ENCODE assay signal across 8 mouse cellular contexts in genomic region chr7:45568601-45569473, GRCm38 (mm10). TPM values are rescaled to one million over a fixed set of nuclear protein-coding genes. Genes with fewer than 3 reads are reported as not detected.
DNase-seq lines count a peak whose midpoint lies in the region; ATAC-seq lines count a peak whose summit lies in the region.

No protein-coding gene starts in this region.

- H3K36me3 ChIP-seq in lung, embryonic 15.5 days, result no peaks in the 10 kb centered on the region
- H3K36me3 ChIP-seq in embryonic facial prominence, embryonic 11.5 days (replicated peaks; ENCODE audit: control insufficient read depth, insufficient read depth, low read depth, low read length), result no peaks in the 10 kb centered on the region
- no peaks in the 10 kb centered on the region for H3K36me3 ChIP-seq in limb, embryonic 11.5 days (ENCODE audit: control insufficient read depth, insufficient read depth, low read length)
- no peaks in the 10 kb centered on the region for H3K36me3 ChIP-seq in neural tube, embryonic 14.5 days (ENCODE audit: control insufficient read depth, insufficient read depth, low read length)

- 75% methylated on average over 10 of the region's 10 CpGs for WGBS in lung, embryonic 15.5 days
- 82% methylated on average over 10 of the region's 10 CpGs for WGBS in embryonic facial prominence, embryonic 11.5 days
- WGBS in limb, embryonic 11.5 days, result 84% methylated on average over 10 of the region's 10 CpGs
- WGBS in neural tube, embryonic 14.5 days, result 82% methylated on average over 10 of the region's 10 CpGs

- H3K9ac ChIP-seq in lung, embryonic 15.5 days, result no peak overlapping the region; the same call in 1 of the 2 replicates
- peak overlapping the region; percentile 33; the same call in 1 of the 2 replicates for H3K9ac ChIP-seq in embryonic facial prominence, embryonic 11.5 days (replicated peaks; ENCODE audit: low read length)
- H3K9ac ChIP-seq in limb, embryonic 11.5 days (ENCODE audit: low read length), result no peak overlapping the region
- H3K9ac ChIP-seq in neural tube, embryonic 14.5 days (replicated peaks; ENCODE audit: low read depth, low read length), result no peak overlapping the region

- no peak for DNase-seq in lung, adult 18-20 months
- no peak for DNase-seq in embryonic facial prominence, embryonic 11.5 days (ENCODE audit: low spot score)
- DNase-seq in limb, embryonic 11.5 days (ENCODE audit: low spot score), result no peak
- no peak for DNase-seq in left cerebral cortex, adult 9 months (ENCODE audit: low spot score in 2 of 2)
- no peak for DNase-seq in right cerebral cortex, postnatal 25 days
- no peak for DNase-seq in layer of hippocampus, postnatal 14 days (ENCODE audit: low spot score in 2 of 2)

- H3K4me1 ChIP-seq in lung, embryonic 15.5 days, result peaks cover 29% of the 10 kb centered on the region
- H3K4me1 ChIP-seq in embryonic facial prominence, embryonic 11.5 days (ENCODE audit: control insufficient read depth, insufficient read depth, low read length), result no peaks in the 10 kb centered on the region; the same call in 1 of the 2 replicates
- peaks cover 18% of the 10 kb centered on the region for H3K4me1 ChIP-seq in limb, embryonic 11.5 days (ENCODE audit: control insufficient read depth, insufficient read depth, low read length)
- H3K4me1 ChIP-seq in neural tube, embryonic 14.5 days (ENCODE audit: control insufficient read depth, insufficient read depth, low read length), result peaks cover 5% of the 10 kb centered on the region; the same call in 1 of the 2 replicates

- H3K4me3 ChIP-seq in lung, embryonic 15.5 days, result peak overlapping the region; percentile 38
- H3K4me3 ChIP-seq in embryonic facial prominence, embryonic 11.5 days (ENCODE audit: low read depth, low read length), result peak overlapping the region; percentile 31
- no peak overlapping the region for H3K4me3 ChIP-seq in limb, embryonic 11.5 days (ENCODE audit: low read depth, low read length)
- peak overlapping the region; percentile 40; the same call in 1 of the 2 replicates for H3K4me3 ChIP-seq in neural tube, embryonic 14.5 days (ENCODE audit: low read depth, low read length)

- no peaks in the 10 kb centered on the region for H3K27me3 ChIP-seq in lung, embryonic 15.5 days
- H3K27me3 ChIP-seq in embryonic facial prominence, embryonic 11.5 days (ENCODE audit: control insufficient read depth, insufficient read depth, low read length), result no peaks in the 10 kb centered on the region
- H3K27me3 ChIP-seq in limb, embryonic 11.5 days (ENCODE audit: control insufficient read depth, insufficient read depth, low read length), result no peaks in the 10 kb centered on the region
- H3K27me3 ChIP-seq in neural tube, embryonic 14.5 days (ENCODE audit: control insufficient read depth, insufficient read depth, low read length), result no peaks in the 10 kb centered on the region; the same call in 1 of the 2 replicates

- no peaks in the 10 kb centered on the region for H3K9me3 ChIP-seq in lung, embryonic 15.5 days
- H3K9me3 ChIP-seq in embryonic facial prominence, embryonic 11.5 days (replicated peaks; ENCODE audit: control insufficient read depth, low read length), result no peaks in the 10 kb centered on the region
- H3K9me3 ChIP-seq in limb, embryonic 11.5 days (ENCODE audit: control insufficient read depth, low read length), result no peaks in the 10 kb centered on the region
- H3K9me3 ChIP-seq in neural tube, embryonic 14.5 days (ENCODE audit: control insufficient read depth, low read length), result no peaks in the 10 kb centered on the region

- ATAC-seq in lung, embryonic 15.5 days (ENCODE audit: borderline replicate concordance, extremely low read depth, low FRiP score, low TSS enrichment), result peak; percentile 5; the same call in 1 of the 2 replicates
- no peak for ATAC-seq in embryonic facial prominence, embryonic 11.5 days (replicated peaks; ENCODE audit: insufficient number of reproducible peaks, low FRiP score, low TSS enrichment, low read depth)
- peak; percentile 11; the same call in 1 of the 2 replicates for ATAC-seq in limb, embryonic 11.5 days (ENCODE audit: insufficient number of reproducible peaks, low FRiP score, low TSS enrichment, low read depth)
- ATAC-seq in neural tube, embryonic 14.5 days (ENCODE audit: low read depth), result no peak

- H3K27ac ChIP-seq in lung, embryonic 15.5 days, result peak overlapping the region; percentile 95
- H3K27ac ChIP-seq in embryonic facial prominence, embryonic 11.5 days (replicated peaks; ENCODE audit: low read depth, low read length), result peak overlapping the region; percentile 38; the same call in 1 of the 2 replicates
- peak overlapping the region; percentile 38; the same call in 1 of the 2 replicates for H3K27ac ChIP-seq in limb, embryonic 11.5 days (replicated peaks; ENCODE audit: low read depth, low read length)
- peak overlapping the region; percentile 34; the same call in 1 of the 2 replicates for H3K27ac ChIP-seq in neural tube, embryonic 14.5 days (ENCODE audit: low read depth, low read length)

- H3K4me2 ChIP-seq in lung, embryonic 15.5 days, result peak overlapping the region; percentile 76
- H3K4me2 ChIP-seq in embryonic facial prominence, embryonic 11.5 days (ENCODE audit: low read depth, low read length), result peak overlapping the region; percentile 54
- peak overlapping the region; percentile 80; the same call in 1 of the 2 replicates for H3K4me2 ChIP-seq in limb, embryonic 11.5 days (ENCODE audit: low read depth, severe bottlenecking)
- peak overlapping the region; percentile 72 for H3K4me2 ChIP-seq in neural tube, embryonic 14.5 days (ENCODE audit: low read depth, low read length)

RNA-seq across cellular contexts. Expression of gene Bcat2, which starts 1.1 kb away (rescaled TPM):
- 57.7 and 62.5 TPM in 2 replicates for polyA plus RNA-seq in lung, embryonic 15.5 days (2015; fragmentation: Nextera tagmentation; extraction: Ambion mirVana)
- polyA plus RNA-seq in embryonic facial prominence, embryonic 11.5 days (2014; fragmentation: Nextera tagmentation; extraction: Ambion mirVana), result 47.0 and 47.3 TPM in 2 replicates
- 50.7 and 54.2 TPM in 2 replicates for polyA plus RNA-seq in limb, embryonic 11.5 days (2014; fragmentation: Nextera tagmentation; extraction: Ambion mirVana)
- 15.8 and 19.2 TPM in 2 replicates for polyA plus RNA-seq in neural tube, embryonic 14.5 days (2014; fragmentation: Nextera tagmentation; extraction: Ambion mirVana)
- 10 to 100 TPM; 21.4 to 27.2 TPM for total RNA-seq in layer of hippocampus, postnatal 14 days (2021)

RNA-seq across cellular contexts. Expression of gene Hsd17b14, which starts 14.1 kb away (rescaled TPM):
- polyA plus RNA-seq in lung, embryonic 15.5 days (2015; fragmentation: Nextera tagmentation; extraction: Ambion mirVana), result 1.5 and 1.7 TPM in 2 replicates
- polyA plus RNA-seq in embryonic facial prominence, embryonic 11.5 days (2014; fragmentation: Nextera tagmentation; extraction: Ambion mirVana), result 0.53 and 0.68 TPM in 2 replicates
- 0.58 and 1.0 TPM in 2 replicates for polyA plus RNA-seq in limb, embryonic 11.5 days (2014; fragmentation: Nextera tagmentation; extraction: Ambion mirVana)
- polyA plus RNA-seq in neural tube, embryonic 14.5 days (2014; fragmentation: Nextera tagmentation; extraction: Ambion mirVana), result 0.40 and 0.60 TPM in 2 replicates
- not detected for total RNA-seq in layer of hippocampus, postnatal 14 days (2021)

RNA-seq across cellular contexts. Expression of gene Plekha4, which starts 42.7 kb away (rescaled TPM):
- 2.2 and 3.3 TPM in 2 replicates for polyA plus RNA-seq in lung, embryonic 15.5 days (2015; fragmentation: Nextera tagmentation; extraction: Ambion mirVana)
- 0.62 and 1.3 TPM in 2 replicates for polyA plus RNA-seq in embryonic facial prominence, embryonic 11.5 days (2014; fragmentation: Nextera tagmentation; extraction: Ambion mirVana)
- 0.52 and 0.64 TPM in 2 replicates for polyA plus RNA-seq in limb, embryonic 11.5 days (2014; fragmentation: Nextera tagmentation; extraction: Ambion mirVana)
- polyA plus RNA-seq in neural tube, embryonic 14.5 days (2014; fragmentation: Nextera tagmentation; extraction: Ambion mirVana), result 0.54 and 3.2 TPM in 2 replicates
- total RNA-seq in layer of hippocampus, postnatal 14 days (2021), result 1 to 10 TPM in 1 of 2 experiments, under 1 TPM in 1; 0.83 to 1.5 TPM

RNA-seq across cellular contexts. Expression of gene Ppp1r15a, which starts 42.8 kb away (rescaled TPM):
- 21.9 and 22.9 TPM in 2 replicates for polyA plus RNA-seq in lung, embryonic 15.5 days (2015; fragmentation: Nextera tagmentation; extraction: Ambion mirVana)
- 19.8 and 20.3 TPM in 2 replicates for polyA plus RNA-seq in embryonic facial prominence, embryonic 11.5 days (2014; fragmentation: Nextera tagmentation; extraction: Ambion mirVana)
- 19.5 and 21.9 TPM in 2 replicates for polyA plus RNA-seq in limb, embryonic 11.5 days (2014; fragmentation: Nextera tagmentation; extraction: Ambion mirVana)
- 14.0 and 14.2 TPM in 2 replicates for polyA plus RNA-seq in neural tube, embryonic 14.5 days (2014; fragmentation: Nextera tagmentation; extraction: Ambion mirVana)
- total RNA-seq in layer of hippocampus, postnatal 14 days (2021), result 10 to 100 TPM; 27.8 to 29.5 TPM

RNA-seq across cellular contexts. Expression of gene Fgf21, which starts 46.5 kb away (rescaled TPM):
- 0.42 TPM in 1 of 2 replicates, not detected in the other for polyA plus RNA-seq in lung, embryonic 15.5 days (2015; fragmentation: Nextera tagmentation; extraction: Ambion mirVana)
- polyA plus RNA-seq in embryonic facial prominence, embryonic 11.5 days (2014; fragmentation: Nextera tagmentation; extraction: Ambion mirVana), result 0.22 TPM in 1 of 2 replicates, not detected in the other
- not detected in 2 replicates for polyA plus RNA-seq in limb, embryonic 11.5 days (2014; fragmentation: Nextera tagmentation; extraction: Ambion mirVana)
- polyA plus RNA-seq in neural tube, embryonic 14.5 days (2014; fragmentation: Nextera tagmentation; extraction: Ambion mirVana), result not detected in 2 replicates
- total RNA-seq in layer of hippocampus, postnatal 14 days (2021), result not detected

Comparison
In these comparisons a context has a peak if more than half of its experiments do, and no peak if none do; other contexts are left out.
1. ATAC-seq: peak in lung, embryonic 15.5 days (single experiment) and limb, embryonic 11.5 days (single experiment); none in embryonic facial prominence, embryonic 11.5 days (single experiment) and neural tube, embryonic 14.5 days (single experiment).
2. H3K27ac ChIP-seq: peak in every context shown above with its lines; median percentile 95 in lung, embryonic 15.5 days; 38 in embryonic facial prominence, embryonic 11.5 days; 38 in limb, embryonic 11.5 days; 34 in neural tube, embryonic 14.5 days.
3. Peak in every context shown above with its lines, with median percentiles within 50 percentile points of each other: H3K4me2 ChIP-seq.